Mouse (Mus musculus): ENCODE measurements around the gene Leap2.
"Not testable (repeated sequence)": the region's sequence is repeated elsewhere in the genome, so short reads cannot be mapped to it uniquely, and the experiment has no call there.

Gene Leap2

GRCm38 (mm10) chr11:53443861-53444260 is 20.9 kb upstream of the Leap2 start:
- DNase-seq (ENCODE audit: low read depth, low spot score) = no peak

DNA sequence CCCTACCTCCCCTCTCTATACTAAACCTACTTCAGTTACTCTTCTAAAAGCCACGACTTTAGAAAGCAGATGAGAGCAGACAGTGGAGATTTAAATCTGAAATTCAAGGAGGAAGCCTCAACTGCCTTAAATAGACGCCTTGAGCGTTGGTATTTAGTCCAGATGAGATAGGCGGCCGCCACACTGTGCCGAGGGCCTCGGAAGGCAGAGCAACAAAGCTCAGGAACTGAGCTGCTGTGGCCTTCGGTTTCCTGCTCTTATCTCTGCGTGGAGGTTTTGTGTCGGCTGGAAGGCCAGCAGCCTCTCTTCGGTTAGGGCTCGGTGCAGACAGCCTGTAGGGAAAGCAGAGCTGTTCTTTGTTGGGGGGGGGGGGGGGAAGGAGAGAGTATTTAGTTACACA is 19.0 kb upstream of the Leap2 start:
- DNase-seq (ENCODE audit: low read depth, low spot score) = no peak

DNA sequence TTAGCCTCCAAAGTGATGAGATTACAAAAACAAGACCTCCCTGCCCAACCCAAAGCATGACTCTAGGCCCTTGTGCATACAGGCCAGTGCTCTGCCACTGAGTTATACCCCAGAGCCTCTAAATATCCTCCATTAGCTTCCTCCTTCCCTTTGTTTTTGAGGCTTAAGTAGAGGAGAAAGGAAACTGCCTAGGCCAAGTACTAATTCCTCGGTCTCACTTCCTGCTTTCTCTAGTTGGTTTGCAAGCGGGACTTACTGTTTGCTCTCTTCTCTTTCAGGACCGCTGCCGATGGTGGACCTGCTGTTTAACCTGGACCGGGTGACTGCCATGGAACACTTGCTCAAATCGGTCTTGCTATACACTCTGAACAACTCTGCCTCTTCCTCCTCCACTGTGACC is 13.4 kb upstream of the Leap2 start:
- no peak for DNase-seq (ENCODE audit: low read depth, low spot score)

DNA sequence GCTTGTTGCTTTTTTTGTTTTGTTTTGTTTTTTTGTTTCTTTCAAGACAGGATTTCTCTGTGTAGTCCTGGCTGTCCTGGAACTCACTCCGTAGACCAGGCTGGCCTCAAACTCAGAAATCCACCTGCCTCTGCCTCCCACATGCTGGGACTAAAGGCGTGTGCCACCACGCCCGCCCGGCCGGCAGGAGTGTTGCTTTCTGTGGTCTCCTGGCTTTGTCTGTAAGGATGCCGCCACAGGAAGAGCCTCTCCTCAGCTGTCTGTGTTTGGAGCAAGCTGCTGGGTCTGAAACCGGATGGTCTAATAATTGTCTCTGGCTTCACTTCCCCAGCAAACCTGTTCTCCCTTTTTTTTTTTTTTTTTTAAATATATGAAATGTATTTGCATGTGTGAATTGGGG is 12.5 kb upstream of the Leap2 start:
- no peak for DNase-seq (ENCODE audit: low read depth, low spot score)

DNA sequence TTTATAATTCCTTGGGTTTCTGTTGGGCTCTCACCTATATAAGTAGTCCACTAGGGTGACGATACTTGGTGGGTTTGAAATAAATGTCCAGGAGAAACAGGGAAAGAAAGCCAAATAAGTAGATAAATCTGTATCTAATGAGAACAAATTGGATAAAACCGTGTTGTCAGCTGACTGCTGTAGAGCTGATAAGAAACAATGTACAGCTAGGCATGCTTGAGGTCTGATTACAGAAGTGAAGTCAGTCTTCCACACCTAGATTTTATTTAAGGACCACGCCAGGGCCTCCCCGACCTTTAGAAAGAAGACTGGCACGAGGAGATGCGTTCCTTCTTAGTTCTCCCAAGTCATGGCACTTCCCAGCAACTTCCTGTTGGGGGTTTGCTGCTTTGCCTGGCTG is 10.1 kb upstream of the Leap2 start:
- no peak for DNase-seq (ENCODE audit: low read depth, low spot score)

GRCm38 (mm10) chr11:53431347-53432056 is 8.5 kb upstream of the Leap2 start:
- peak; percentile 26 for DNase-seq (ENCODE audit: low read depth, low spot score)

DNA sequence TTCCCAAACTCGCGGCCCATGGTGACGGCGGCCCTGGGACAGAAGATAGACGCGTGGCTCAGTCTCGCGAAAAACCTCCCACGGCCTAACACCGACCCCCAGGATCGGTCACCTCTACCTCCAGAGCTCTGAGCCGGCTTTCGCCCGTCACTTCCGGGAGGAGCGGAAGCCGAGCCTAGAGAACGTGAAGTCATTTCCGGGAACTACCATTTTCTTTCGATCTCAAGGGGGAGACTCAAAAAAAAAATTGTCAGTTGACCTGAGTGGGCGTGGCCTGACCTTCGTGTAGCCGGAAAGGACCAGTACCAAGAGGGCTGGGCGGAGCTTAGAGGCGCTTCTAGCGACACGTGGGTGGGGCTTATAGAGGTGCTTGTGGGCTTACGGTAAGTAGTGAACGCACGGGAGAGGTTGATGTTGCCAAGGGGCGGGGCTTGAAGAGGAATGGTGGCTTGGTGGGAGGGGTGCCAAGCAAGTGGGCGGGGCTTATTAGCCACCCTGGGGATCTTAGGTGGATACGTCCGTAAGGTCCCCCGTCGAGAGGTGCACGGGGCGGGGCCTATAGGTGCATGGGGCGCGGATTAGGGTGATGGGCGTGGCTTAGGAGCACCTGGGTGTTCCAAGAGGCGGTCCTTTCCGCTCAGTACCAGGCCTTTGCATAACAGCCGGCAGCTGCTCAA is 7.8 kb upstream of the Leap2 start, which contains the start of the genes Uqcrq and Gdf9:
Uqcrq (minus strand) TSS at position 162 of the 677 bp plus-strand sequence.
Gdf9 (plus strand) TSS at position 354 of the 677 bp plus-strand sequence.
- peak; percentile 100 for DNase-seq (ENCODE audit: low read depth, low spot score)

DNA sequence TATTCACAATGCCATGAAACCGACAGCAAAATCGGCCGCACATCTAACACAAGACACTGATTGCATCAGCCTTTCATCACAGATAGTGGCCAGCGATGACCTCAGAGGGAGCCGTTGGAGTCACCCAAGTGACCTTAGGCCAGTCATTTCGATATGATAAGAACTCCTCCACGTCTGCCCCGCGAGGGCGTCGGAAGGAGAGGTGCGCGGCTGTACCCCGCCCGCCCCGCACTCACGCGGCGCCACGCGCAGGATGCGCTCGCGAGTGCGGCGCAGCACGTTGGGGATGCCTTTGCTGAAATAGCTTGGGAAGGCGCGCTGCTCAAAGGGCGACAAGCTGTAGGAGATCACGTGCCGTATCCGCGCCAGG is 7.3 kb upstream of the Leap2 start:
- peak; percentile 59 for DNase-seq (ENCODE audit: low read depth, low spot score)

DNA sequence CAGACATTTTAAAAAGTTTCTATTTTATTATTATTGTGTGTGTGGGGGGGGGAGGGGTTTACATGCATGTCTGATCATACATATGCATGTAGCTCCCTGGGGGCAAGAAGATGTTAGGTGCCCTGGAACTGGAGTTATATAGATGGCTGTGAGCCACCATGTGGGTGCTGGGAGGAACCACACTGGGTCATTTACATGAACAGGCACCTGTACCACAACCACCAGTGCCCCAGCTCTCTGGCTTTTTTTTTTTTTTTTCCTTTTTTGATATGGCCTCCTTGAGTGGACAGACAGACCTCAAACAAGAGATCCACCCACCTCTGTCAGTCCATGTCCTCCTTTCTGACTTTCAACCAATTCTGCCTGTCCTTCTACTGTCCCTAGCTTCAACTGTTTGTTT is 6.2 kb upstream of the Leap2 start:
- DNase-seq (ENCODE audit: low read depth, low spot score) = no peak

DNA sequence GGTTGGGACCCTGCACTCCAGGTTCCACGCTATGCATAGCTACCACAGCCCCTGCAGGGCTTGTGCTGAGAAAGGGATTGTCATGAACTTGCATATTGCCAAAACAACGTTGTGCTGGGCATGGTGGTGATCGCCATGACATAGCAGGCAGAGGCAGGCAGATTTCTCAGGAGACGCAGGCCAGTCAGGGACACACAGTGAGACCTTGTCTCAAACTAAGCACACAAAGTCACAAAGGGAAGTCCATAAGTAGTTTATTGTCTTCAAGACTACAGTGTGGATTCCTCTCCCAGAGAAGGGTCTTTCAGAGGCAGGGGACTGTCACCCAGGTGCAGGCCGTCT is 5.7 kb upstream of the Leap2 start:
- DNase-seq (ENCODE audit: low read depth, low spot score) = no peak

- no peak for DNase-seq (ENCODE audit: low read depth, low spot score)
Measured at GRCm38 (mm10) chr11:53427993-53428715, 5.2 kb upstream of the Leap2 start.

- DNase-seq (ENCODE audit: low read depth, low spot score) = not testable (repeated sequence)
Measured at GRCm38 (mm10) chr11:53426914-53427313, 3.9 kb upstream of the Leap2 start.

DNA sequence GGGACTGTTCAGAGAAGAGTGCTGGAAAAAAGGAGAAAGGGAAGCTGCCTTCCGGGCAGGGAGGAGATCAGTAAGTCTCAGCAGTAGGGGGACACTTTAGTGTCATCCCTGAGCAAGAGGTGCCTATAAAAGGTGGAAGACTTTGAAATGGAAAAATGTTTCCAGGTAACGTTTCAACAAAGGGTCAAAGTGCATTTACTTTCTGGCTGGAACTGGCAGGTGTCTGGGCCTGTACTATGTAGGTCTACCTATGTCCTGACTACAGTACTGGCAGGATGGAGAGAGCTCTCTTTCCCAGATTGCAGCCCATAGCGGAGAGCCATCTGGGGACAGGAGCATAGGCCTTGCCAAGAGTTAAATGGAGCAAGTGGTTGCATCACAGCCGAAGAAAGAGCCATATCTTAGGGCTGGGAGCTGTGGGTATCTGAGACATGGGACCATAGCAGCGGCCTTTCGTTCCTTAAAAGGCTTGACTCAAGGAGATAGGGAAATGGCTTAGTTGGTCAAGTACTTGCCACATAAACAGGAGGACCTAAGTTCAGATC is 2.8 kb upstream of the Leap2 start:
- no peak for DNase-seq (ENCODE audit: low read depth, low spot score)

GRCm38 (mm10) chr11:53425251-53425650 is 2.3 kb upstream of the Leap2 start:
- no peak for DNase-seq (ENCODE audit: low read depth, low spot score)

- DNase-seq (ENCODE audit: low read depth, low spot score) = no peak
Measured at GRCm38 (mm10) chr11:53424826-53425225, 1.9 kb upstream of the Leap2 start.

DNA sequence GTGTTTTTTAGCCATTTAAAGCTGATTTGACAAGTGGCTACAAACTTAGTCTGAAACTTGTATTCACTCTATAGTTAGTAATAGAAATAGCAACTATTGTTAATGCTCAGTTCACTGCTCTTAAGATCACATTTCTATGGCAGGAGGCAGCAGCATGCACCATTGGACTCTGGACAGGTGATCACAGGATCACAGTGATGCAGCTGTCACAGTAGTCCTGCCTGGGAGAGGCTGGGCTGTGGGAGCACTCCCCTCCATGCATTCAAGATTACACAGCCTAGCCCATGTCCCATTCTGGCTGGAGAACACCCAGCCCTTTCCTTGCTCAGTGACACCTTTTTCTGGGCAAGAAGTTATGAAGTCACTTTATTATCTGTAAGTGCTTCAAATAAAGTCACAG is 4.9 kb downstream of the Leap2 start:
- no peak for DNase-seq (ENCODE audit: low read depth, low spot score)

GRCm38 (mm10) chr11:53413871-53414270 is 9.1 kb downstream of the Leap2 start:
- no peak for DNase-seq (ENCODE audit: low read depth, low spot score)

GRCm38 (mm10) chr11:53411738-53412137 is 11.2 kb downstream of the Leap2 start:
- no peak for DNase-seq (ENCODE audit: low read depth, low spot score)

- no peak for DNase-seq (ENCODE audit: low read depth, low spot score)
Measured at GRCm38 (mm10) chr11:53403638-53404037, 19.3 kb downstream of the Leap2 start.

DNA sequence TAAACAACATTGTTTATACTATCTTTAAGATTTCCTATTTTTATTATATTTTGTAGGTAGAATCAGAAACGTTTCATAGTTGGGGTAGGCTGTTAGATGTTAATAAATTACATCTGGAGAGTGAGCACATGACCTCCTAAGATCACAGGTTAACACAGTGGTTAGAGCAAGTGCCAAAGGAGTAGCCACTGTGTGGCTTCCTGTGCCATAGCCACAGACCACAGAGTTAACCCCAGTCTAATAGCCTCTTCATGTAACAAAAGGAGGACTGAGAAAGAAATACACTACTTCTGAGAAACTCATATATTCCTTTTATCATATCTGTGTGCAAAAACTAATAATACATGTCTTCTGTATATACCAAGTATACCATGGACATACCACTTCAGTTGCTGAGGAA is 29.1 kb downstream of the Leap2 start:
- no peak for DNase-seq (ENCODE audit: low read depth, low spot score)

DNA sequence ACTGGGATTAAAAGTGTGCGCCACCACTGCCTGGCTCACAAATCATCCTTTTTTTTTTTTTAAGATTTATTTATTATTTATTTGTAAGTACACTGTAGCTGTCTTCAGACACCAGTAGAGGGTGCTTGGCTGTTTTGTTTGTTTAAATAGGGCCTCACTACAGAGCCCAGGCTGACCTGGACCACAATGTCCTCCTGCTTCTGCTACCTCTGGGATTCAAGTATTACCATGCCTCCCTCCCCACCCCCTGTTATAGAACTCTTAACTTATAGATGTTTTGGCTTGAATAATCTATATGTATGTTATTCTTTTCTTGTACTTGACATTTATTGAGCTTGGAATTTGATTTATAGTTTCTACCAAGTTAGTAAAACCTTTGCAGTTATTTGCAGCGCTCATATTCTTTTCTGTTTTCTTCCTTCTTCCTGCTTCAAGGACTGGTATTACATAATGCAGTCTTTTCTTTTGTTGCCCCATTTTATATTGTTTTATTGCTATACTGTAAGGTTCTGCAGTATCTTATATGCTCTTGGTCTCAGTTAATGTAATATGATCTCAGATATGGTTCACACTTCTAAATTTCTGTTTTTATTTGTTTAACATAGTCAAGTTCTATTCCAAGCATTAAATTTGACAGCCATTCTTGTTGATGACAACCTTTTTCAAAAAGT is 39.1 kb downstream of the Leap2 start:
- no peak for DNase-seq (ENCODE audit: low read depth, low spot score)

DNA sequence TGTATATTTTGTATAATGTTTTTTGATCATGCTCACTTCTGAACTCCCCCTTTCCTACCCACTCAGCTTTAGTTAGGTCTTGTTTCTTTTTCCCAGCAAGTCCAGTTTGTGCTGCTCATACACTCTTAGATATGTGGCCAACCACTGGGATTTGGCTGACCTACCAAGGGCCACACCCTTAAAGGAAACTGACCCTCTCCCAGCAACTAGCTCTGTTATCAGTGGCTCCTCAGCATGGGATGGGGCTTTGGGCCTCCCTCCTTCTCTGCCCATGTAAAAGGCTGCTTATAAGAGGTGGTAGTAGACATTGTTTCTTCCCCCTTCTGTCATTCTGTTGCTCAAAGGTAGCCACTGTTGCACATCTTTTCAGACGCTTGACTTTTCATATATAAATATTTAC is 44.1 kb downstream of the Leap2 start:
- no peak for DNase-seq (ENCODE audit: low read depth, low spot score)

Data from c-Kit-negative CD71-positive TER-119-positive erythroid progenitor cells, embryonic 14.5 days (primary cell).